Mouse (Mus musculus): ENCODE data around the gene Olfr1339.

Olfr1339 gene

DNA sequence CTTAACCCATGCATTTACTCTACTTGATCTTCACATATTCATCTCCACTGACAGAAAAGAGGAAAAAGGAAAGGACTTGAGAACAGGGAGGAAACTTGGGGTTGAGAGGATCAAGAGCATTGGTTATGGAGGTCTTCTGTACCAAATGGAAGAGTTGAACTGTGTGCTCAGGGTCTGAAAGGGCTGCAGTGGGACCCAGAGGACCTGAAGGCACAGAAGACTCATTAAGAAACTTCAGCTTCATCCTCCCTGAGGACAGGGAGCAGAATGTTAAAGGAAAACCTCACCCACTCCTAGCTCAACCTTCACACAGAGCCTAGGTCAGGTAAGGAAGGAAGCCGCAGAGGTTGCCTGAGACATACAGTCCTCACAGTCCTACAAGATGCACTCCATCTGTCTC lies at the start of gene Olfr1339:
Gene Olfr1339, plus strand, starts transcription at position 301 of the 400 bp plus-strand sequence.
- DNase-seq (ENCODE audit: low read depth) = no peak

DNA sequence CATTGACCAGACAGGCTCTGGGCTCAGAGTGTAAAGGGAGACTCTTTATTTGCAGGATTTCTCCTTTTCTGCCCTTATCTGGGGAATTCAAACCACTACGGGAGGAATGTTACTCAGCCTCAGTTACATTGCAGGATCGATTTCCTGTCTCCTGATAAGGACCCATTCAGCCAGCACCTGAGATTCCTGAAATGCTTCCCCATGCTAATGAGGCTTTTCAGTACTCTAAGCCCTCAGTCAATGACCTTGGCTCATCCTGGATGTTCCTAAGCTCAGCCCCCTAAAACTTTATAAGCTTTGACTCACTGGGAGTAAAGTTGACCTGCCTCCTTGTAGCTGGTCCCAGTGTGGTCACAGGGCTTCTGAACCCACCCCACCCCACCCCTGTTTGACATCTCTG lies 44.9 kb upstream of the Olfr1339 start:
- DNase-seq (ENCODE audit: low read depth) = no peak

DNA sequence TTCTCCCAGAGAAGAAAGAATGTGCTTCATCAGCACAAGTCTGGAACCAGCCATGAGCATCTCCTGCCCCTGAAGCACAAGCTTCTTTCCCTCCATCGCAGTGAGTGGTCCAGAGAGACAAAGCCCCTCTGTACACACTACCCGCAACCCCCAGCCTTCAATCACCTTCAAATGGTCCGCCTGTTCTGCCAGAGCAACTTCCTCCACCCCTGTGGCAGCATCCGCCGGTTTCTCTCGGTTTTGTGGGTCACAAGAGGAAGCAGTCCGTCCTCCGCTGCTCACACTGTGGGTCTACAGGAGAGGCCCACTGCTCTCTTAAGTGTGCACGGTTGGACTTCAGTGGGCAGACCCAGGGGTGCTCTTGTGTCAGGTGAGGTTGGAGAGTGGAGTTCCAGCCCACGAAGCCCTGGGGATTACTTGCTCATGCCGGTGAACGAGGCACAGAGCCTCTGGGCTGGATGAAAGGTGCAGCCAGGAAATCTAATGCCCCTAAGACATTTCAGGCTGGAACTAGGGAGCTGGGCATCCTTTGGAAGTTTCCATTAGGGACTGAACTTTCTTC lies 39.5 kb upstream of the Olfr1339 start, which contains the start of gene Olfr1342:
Gene Olfr1342, minus strand, starts transcription at position 345 of the 562 bp plus-strand sequence.
- peak; percentile 6 for DNase-seq (ENCODE audit: low read depth)

DNA sequence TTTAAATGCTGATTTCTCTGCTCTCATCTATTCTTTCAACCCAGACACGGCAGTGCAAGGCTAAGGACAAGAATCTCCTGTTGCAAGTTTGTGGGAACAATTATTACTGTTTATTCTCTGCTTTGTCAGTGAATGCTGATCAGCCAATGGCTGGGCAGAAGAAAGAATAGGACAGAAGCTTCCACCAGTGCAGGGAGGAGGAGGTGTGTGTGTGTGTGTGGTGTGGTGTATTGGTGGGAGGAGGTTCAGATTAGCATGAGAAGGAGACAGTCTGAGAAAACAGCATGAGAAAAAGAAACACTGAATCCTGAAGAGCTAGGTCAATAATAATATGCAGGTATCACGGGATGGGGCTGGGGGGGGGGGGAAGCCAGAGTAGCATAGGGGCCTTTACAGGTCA lies 38.2 kb upstream of the Olfr1339 start:
- DNase-seq (ENCODE audit: low read depth) = no peak

DNA sequence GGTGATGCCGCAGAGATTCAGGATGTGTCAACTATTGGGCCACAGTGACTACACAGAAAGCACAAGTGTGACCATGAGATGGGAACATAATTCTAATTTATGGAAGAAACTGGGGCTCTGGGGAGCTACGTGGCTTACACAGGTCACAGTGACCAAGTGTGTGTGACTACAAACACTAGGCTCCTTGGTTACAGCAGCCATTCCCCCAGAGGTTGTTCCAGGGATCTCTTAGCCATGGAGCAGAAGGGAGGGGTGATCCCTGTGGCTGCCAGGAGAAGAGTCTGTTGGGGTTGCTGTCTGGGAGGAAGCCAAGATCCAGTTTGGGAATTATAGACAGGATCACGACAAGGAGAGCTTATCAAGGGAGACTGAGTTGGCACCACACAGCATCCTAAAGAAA lies 28.8 kb upstream of the Olfr1339 start, which contains the start of gene Olfr1341:
Gene Olfr1341, plus strand, starts transcription at position 301 of the 400 bp plus-strand sequence.
- no peak for DNase-seq (ENCODE audit: low read depth)

DNA sequence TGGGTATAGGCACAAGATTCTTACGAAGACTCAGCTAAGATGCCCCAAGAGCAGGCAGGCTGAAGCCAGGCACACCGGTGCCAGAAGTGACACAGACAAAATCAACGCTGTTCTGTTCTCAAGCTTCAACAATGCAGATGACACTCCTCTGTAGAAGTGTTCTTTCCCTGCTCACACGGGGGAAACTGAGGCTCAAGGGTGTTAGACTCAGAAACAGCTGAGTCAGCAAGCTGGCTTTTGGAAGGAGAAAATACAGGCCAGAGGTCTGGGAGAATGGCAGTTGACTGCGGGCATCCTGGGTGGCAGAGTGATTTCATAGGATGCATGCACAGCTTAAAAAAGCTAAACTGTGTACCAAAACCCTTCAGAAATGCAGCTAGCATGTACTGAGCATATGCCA lies 23.9 kb upstream of the Olfr1339 start:
- DNase-seq (ENCODE audit: low read depth) = no peak

DNA sequence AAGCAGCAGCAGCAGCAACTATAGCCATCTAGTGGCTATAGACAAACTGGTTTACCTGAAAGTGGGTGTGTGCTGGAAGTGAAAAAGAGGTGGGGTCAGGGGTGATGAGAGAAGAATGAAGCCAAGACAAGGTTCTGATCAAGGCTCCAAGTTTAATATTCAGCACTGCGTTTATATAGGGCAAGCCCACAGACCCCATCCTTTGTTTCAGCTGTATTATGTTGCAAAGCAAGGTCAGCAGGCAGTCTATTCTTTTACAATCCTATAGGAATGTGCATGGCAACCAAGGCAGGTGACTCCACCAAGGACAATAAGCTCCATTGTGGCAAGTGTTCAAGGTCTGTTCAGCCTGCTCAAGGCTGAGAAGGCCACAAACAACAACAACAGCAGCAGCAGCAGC lies 20.3 kb upstream of the Olfr1339 start:
- DNase-seq (ENCODE audit: low read depth) = no peak

DNA sequence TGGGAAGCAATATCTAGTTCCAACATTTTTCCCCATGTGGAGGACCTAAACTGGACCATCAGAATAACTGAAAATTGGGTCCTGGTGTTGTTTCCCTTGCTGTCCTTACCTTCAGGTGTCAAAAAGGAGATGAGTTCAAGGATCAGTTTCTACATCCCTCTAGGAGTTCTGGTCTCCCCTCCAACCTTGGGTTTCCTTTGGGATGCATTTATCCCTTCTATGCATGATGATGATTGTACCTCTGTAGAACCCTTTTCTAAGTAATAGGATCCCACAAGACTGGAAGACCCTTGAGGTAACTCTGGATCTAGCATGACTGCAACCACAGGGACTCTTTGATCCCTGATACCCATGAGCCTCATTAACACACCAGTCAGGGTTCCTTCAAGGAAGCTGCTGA lies 12.1 kb upstream of the Olfr1339 start, which contains the start of gene Olfr1340:
Gene Olfr1340, plus strand, starts transcription at position 301 of the 400 bp plus-strand sequence.
- no peak for DNase-seq (ENCODE audit: low read depth)

DNA sequence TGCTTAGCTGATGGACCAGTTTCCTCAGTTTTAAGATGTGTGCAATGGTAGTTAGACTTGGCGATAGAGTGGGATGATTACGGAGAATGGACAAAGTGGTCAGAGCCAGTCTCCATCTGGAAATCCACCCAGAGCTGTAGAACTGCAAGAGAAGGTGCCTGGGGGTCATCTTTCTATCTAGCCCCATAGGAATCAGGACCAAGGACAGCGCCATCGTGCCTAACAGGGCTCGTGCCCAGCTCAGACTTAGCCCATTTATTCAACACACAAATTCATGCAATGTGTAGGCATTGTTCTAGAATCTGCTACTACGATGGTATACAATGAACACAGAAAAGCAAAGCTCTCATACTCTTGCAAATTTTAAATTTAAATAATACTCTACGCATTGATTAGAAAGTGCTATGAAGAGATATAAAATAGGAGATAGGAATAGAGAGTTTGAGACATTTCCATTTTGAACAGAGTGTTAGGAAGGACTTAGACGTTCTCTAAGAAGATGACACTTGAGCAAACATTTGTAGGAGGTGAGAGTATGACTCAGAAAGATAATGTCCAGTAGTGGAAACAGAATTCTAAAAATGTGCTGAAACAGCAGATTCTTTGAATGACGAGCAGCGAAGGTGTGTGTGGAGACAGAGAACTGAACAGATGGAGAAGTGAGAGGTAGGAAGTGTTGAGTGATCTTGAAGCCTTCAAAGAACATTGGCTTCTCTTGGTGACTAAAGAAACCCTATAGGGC lies 10.1 kb upstream of the Olfr1339 start:
- DNase-seq (ENCODE audit: low read depth) = peak; percentile 14

DNA sequence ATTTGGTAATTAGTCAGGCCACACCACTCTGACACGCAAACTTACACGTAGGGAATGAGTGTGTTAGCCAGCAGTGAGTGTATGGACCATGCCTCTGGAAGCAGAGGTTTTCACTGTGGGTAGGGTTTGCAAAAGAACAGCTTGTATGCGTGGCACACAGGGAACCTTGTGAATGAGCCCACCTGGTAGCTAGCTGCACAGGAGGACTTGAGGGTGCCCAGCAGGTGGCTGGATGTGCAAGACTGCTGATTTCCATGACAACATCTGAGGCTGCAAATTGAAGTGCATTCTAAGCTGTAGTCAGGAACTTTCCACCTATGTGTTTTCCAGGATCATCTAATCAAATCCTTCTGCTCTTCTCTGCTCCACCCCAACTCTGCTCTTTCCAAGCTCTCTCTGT lies 7.6 kb downstream of the Olfr1339 start:
- no peak for DNase-seq (ENCODE audit: low read depth)

DNA sequence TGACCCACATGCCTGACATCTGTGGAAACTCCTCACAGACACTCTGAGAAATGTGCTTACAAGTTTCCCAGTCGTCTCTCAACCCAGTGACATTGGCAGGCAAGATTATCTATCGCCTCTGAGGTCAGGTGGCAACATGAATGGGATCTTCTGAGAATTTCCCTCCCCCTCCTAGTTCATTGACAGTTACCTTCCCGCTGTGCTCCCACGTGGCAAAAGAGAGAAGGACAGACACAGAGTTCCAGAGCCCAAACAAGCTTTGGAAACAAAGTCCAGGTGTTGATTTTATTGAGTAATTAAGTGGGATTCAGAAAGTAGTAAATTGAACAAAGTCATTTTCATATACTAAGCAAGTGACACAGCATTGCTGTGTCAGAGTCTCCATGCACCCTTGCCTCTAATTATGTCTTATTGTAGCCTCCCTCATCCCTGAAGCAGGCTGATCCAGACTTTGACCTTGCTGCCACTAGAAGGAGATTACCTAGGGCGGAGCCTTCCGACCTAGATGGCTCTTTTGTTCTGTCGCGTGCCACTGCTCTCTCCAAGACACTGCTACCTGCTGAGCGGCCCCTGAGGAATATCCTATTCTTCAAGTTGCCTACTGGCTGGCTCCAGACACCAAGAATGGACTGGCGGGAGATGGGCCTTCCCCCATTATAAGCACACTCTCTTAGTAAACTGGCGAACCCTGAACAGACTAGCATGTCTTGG lies 9.2 kb downstream of the Olfr1339 start:
- no peak for DNase-seq (ENCODE audit: low read depth)

DNA sequence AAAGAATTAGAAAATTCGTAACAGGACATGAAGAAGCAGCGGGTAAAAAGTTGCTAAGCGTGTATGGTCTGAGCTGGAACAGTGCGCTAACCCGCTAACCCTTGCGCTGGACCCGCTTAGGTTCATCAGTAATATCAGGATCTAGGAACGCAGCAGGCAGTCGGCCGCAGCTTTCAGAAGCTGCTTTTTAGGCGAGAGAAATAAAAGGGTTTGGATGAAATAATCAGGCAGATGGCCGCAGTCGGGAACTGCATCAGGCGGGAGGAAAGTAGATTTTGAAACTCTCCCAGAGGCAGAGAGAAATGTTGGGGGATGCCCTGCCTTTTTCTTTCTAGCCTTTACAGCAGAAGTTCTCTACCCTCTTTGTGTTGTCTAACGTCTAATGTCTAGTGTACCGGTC lies 9.9 kb downstream of the Olfr1339 start:
- DNase-seq (ENCODE audit: low read depth) = no peak

DNA sequence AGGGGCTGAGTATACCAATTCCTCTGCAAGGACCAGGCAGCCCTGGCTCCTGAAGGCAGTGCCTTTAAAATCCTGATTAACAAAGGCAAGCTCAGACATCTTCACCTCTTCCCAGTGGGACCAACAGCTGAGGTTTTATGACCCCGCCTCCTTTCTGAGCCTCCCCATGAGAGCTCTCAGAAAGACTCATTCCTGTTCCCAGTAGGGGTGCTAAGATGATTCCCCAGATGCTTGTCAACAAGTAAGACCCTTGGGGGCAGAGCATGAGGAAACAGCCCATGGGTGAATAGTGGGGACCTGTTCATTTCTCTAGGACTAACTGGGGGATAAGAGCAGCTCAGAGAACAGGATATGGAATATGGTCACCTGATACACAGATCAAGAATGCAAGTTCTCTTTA lies 26.7 kb downstream of the Olfr1339 start, which contains the start of gene Olfr1338:
Gene Olfr1338, minus strand, starts transcription at position 101 of the 400 bp plus-strand sequence.
- DNase-seq (ENCODE audit: low read depth) = no peak

DNA sequence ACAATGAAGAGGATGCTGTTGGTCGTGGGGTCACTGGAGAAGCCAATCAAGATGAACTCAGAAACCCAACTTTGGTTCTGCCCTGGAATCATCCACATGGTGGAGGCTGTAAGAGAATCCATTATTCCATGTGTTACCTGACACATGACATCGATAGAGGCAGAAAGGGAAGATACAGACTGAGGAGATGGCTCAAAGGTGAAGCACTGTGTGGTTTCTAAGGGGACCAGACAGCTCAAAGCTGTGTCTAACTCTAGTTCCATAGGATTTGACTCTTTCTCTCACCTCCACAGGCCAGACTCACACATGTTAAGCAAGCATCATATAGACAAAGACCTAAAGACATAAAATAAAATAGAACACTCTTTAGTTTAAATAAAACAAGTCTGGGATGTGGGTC lies 50.5 kb downstream of the Olfr1339 start, which contains the start of gene Olfr1337:
Gene Olfr1337, minus strand, starts transcription at position 101 of the 400 bp plus-strand sequence.
- DNase-seq (ENCODE audit: low read depth) = no peak
